Mouse (Mus musculus) G1E (cell line): ENCODE results near the gene Golt1b.

Experiments
- CTCF ChIP-seq: IDR thresholded peaks from 2 replicates; pipeline ENCODE4 v1.5.1; 2012; ENCODE audit warnings: low read depth, low read length, inconsistent platforms, mixed read lengths
- GATA1 ChIP-seq: IDR thresholded peaks from 2 replicates; pipeline ENCODE4 v1.6.1; 2012; ENCODE audit warnings: borderline replicate concordance, low read length, inconsistent platforms, mixed read lengths
- POLR2AphosphoS5 ChIP-seq: IDR thresholded peaks from 2 replicates; pipeline ENCODE4 v1.6.1; 2012; ENCODE audit warnings: low read depth, low read length, inconsistent platforms; ENCODE audit not compliant: insufficient replicate concordance

- no peak for TF ChIP-seq POLR2AphosphoS5
- no peak for TF ChIP-seq GATA1
- no peak for TF ChIP-seq CTCF
Measured at GRCm38 (mm10) chr6:142365742-142366472, 21.1 kb upstream of the Golt1b start.
